Mouse (Mus musculus): ENCODE measurements at regions not wholly inside any gene's neighbourhood (a gene's known extent, or its start where the extent isn't known, plus 50 kb on each side); places are given as distances from the start of the nearest gene placed in this dataset.

DNA sequence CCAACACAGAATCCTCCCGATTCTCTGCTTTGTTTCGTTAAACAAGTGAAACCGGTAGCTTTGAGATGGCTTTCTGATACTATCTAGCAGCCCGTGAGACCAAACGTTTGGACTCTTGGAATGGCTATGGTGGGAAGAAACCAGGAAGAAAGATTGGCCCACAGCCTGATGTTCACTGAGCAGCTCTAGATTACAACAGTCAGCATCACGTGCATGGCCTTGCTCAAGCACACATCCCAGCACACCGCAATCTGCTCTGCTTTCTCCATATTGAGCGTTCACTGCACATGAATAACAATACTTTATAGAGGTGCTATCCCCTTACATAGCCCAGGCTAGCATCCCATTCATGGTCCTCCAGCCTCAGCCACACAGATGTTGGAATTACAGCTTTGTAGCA is 80.5 kb upstream of the Pabpc6 start:
- no peaks in the 10 kb centered on the region for H3K9me3 ChIP-seq (ENCODE audit: control insufficient read depth)
- no peak overlapping the region for H3K4me3 ChIP-seq (ENCODE audit: low read depth, low read length)
- H3K4me1 ChIP-seq (replicated peaks; ENCODE audit: control insufficient read depth, insufficient read depth, low read length), result no peaks in the 10 kb centered on the region
- no peak for TF ChIP-seq CTCF (IDR thresholded peaks at IDR 0.05; ENCODE audit: low read depth)
- 86% methylated on average over 8 of the region's 8 CpGs for WGBS
- no peak overlapping the region for H3K27ac ChIP-seq (ENCODE audit: low read depth, low read length)
- ATAC-seq, result no peak
- no peak overlapping the region for H3K9ac ChIP-seq (ENCODE audit: low read depth, low read length)
- H3K4me2 ChIP-seq (replicated peaks; ENCODE audit: low read depth), result no peak overlapping the region
- no peaks in the 10 kb centered on the region for H3K27me3 ChIP-seq (replicated peaks; ENCODE audit: control insufficient read depth, insufficient read depth, low read length)
- no peaks in the 10 kb centered on the region for H3K36me3 ChIP-seq (ENCODE audit: control insufficient read depth, insufficient read depth)

DNA sequence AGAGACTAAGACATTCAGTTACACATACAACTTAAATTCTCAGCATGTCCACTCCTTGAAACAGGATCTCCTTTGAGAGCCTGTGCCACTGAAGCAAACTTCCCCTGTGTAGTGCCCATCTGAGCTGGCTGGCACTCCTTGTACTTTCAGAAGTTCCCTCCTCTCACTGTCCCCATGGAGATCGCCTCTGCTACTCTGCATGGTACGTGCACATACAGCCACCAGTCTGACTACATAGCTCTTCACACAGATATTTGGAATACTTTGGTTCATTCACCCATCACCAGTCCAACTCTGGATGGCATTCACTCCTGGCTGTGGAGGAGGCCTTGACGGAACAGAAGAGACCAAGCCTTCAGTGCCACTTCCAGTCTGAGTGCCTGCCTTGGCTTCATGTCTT is 79.8 kb upstream of the Pabpc6 start:
- no peak overlapping the region for H3K4me2 ChIP-seq (replicated peaks; ENCODE audit: low read depth)
- H3K4me1 ChIP-seq (replicated peaks; ENCODE audit: control insufficient read depth, insufficient read depth, low read length), result no peaks in the 10 kb centered on the region
- H3K27ac ChIP-seq (ENCODE audit: low read depth, low read length), result no peak overlapping the region
- no peak overlapping the region for H3K9ac ChIP-seq (ENCODE audit: low read depth, low read length)
- no peak overlapping the region for H3K4me3 ChIP-seq (ENCODE audit: low read depth, low read length)
- 91% methylated on average over 3 of the region's 3 CpGs for WGBS
- no peaks in the 10 kb centered on the region for H3K36me3 ChIP-seq (ENCODE audit: control insufficient read depth, insufficient read depth)
- H3K9me3 ChIP-seq (ENCODE audit: control insufficient read depth), result no peaks in the 10 kb centered on the region
- TF ChIP-seq CTCF (IDR thresholded peaks at IDR 0.05; ENCODE audit: low read depth), result no peak
- ATAC-seq, result no peak
- H3K27me3 ChIP-seq (replicated peaks; ENCODE audit: control insufficient read depth, insufficient read depth, low read length), result no peaks in the 10 kb centered on the region

DNA sequence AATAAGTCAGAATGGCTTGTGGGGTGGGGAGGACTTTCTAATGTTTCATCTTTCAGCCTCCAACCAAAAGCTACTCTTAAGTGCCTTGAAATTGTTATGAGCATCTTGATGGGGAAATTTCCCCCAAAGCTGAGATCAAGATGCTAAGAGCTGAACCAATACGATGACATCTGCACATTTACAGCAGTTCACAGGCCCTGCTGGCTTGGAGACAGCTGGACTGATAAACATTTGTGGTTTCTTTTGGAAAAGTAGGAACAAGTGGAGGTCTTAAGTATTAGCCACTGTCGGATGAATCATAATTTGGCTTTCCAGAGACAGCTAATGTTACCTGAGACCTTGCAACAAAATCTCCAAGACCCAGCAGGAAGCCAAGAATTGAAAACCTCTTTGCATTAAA is 78.4 kb upstream of the Pabpc6 start:
- no peak for ATAC-seq
- H3K9me3 ChIP-seq (ENCODE audit: control insufficient read depth), result no peaks in the 10 kb centered on the region
- no peak overlapping the region for H3K4me2 ChIP-seq (replicated peaks; ENCODE audit: low read depth)
- no peak overlapping the region for H3K9ac ChIP-seq (ENCODE audit: low read depth, low read length)
- H3K4me3 ChIP-seq (ENCODE audit: low read depth, low read length), result no peak overlapping the region
- H3K27me3 ChIP-seq (replicated peaks; ENCODE audit: control insufficient read depth, insufficient read depth, low read length), result no peaks in the 10 kb centered on the region
- TF ChIP-seq CTCF (IDR thresholded peaks at IDR 0.05; ENCODE audit: low read depth), result no peak
- no peak overlapping the region for H3K27ac ChIP-seq (ENCODE audit: low read depth, low read length)
- no peaks in the 10 kb centered on the region for H3K36me3 ChIP-seq (ENCODE audit: control insufficient read depth, insufficient read depth)
- no peaks in the 10 kb centered on the region for H3K4me1 ChIP-seq (replicated peaks; ENCODE audit: control insufficient read depth, insufficient read depth, low read length)
- WGBS, result 76% methylated on average over 2 of the region's 2 CpGs

DNA sequence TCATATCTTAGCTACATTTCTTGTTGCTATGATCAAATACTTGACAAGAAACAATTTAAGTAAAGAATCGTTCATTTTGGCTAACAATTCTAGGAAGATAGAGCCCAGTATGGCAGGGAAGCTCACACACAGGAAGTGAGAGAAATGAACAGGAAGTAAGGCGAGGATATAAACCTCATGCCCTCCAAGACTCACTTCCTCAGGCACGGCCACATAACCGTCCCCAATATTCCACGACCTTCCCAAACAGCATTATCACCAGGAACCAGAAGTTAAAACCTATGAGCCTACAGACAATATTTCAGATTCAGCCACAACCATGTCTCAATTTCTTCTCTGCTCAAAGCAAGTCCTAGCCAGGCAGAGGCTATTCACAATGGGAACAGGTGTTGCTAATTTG is 73.8 kb upstream of the Pabpc6 start:
- Histone ChIP-seq H3K9me3 (ENCODE audit: control insufficient read depth) (no peaks in the 10 kb centered on the region), H3K27me3 (replicated peaks; ENCODE audit: control insufficient read depth, insufficient read depth, low read length) (no peaks in the 10 kb centered on the region), H3K4me3 (ENCODE audit: low read depth, low read length) (no peak overlapping the region), H3K4me2 (replicated peaks; ENCODE audit: low read depth) (no peak overlapping the region), H3K9ac (ENCODE audit: low read depth, low read length) (no peak overlapping the region), H3K27ac (ENCODE audit: low read depth, low read length) (no peak overlapping the region), H3K36me3 (ENCODE audit: control insufficient read depth, insufficient read depth) (no peaks in the 10 kb centered on the region), H3K4me1 (replicated peaks; ENCODE audit: control insufficient read depth, insufficient read depth, low read length) (no peaks in the 10 kb centered on the region)
- 79% methylated on average over 5 of the region's 5 CpGs for WGBS
- ATAC-seq, result no peak
- no peak for TF ChIP-seq CTCF (IDR thresholded peaks at IDR 0.05; ENCODE audit: low read depth)

DNA sequence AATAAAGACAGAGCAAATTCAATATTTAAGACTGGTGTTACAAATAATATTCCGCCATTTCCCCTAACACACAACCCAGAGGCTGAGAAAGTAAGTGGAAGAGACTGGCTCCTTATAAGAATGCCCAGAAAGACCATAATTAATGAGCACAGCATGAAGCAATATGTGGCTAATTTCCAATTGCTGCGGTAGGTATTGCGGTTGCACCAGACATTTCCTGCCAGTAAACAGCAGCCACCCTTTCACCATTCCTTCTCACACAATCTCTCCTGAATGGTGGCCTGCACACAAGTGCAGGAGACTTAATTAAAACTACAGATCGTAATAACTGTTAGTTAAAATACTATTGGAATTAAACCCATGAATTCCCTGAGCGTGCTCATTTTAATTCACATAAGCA is 71.8 kb upstream of the Pabpc6 start:
- no peak overlapping the region for H3K27ac ChIP-seq (ENCODE audit: low read depth, low read length)
- H3K27me3 ChIP-seq (replicated peaks; ENCODE audit: control insufficient read depth, insufficient read depth, low read length), result no peaks in the 10 kb centered on the region
- no peaks in the 10 kb centered on the region for H3K9me3 ChIP-seq (ENCODE audit: control insufficient read depth)
- H3K9ac ChIP-seq (ENCODE audit: low read depth, low read length), result no peak overlapping the region
- H3K4me1 ChIP-seq (replicated peaks; ENCODE audit: control insufficient read depth, insufficient read depth, low read length), result no peaks in the 10 kb centered on the region
- H3K4me3 ChIP-seq (ENCODE audit: low read depth, low read length), result no peak overlapping the region
- ATAC-seq, result no peak
- no peak overlapping the region for H3K4me2 ChIP-seq (replicated peaks; ENCODE audit: low read depth)
- WGBS, result 85% methylated on average over 5 of the region's 5 CpGs
- H3K36me3 ChIP-seq (ENCODE audit: control insufficient read depth, insufficient read depth), result no peaks in the 10 kb centered on the region
- no peak for TF ChIP-seq CTCF (IDR thresholded peaks at IDR 0.05; ENCODE audit: low read depth)

DNA sequence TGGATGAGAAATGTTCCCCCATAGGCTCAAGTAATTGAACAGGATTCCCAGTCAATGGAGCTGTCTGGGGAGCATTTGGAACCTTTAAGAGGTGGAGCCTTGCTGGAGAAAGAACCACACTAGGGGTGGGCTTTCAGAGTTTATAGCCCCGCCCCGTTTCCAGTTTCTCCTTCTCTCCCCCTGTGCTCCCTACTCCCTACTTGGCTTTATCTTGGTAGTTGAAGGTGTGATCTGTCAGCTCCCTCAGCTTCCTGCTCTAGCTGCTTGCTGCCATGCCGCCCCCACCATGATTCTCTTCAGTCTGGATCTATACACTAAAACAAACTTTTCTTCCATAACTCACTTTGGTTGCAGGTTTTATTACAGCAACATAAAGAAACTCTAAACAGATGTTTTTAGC is 59.5 kb upstream of the Pabpc6 start:
- 62% methylated on average over 3 of the region's 3 CpGs for WGBS
- no peak overlapping the region for H3K4me2 ChIP-seq (replicated peaks; ENCODE audit: low read depth)
- H3K36me3 ChIP-seq (ENCODE audit: control insufficient read depth, insufficient read depth), result no peaks in the 10 kb centered on the region
- no peak overlapping the region for H3K9ac ChIP-seq (ENCODE audit: low read depth, low read length)
- TF ChIP-seq CTCF (IDR thresholded peaks at IDR 0.05; ENCODE audit: low read depth), result no peak
- H3K27me3 ChIP-seq (replicated peaks; ENCODE audit: control insufficient read depth, insufficient read depth, low read length), result no peaks in the 10 kb centered on the region
- no peak for ATAC-seq
- no peaks in the 10 kb centered on the region for H3K9me3 ChIP-seq (ENCODE audit: control insufficient read depth)
- H3K27ac ChIP-seq (ENCODE audit: low read depth, low read length), result no peak overlapping the region
- no peak overlapping the region for H3K4me3 ChIP-seq (ENCODE audit: low read depth, low read length)
- no peaks in the 10 kb centered on the region for H3K4me1 ChIP-seq (replicated peaks; ENCODE audit: control insufficient read depth, insufficient read depth, low read length)

Data from intestine, postnatal 0 days (tissue).